Mouse (Mus musculus) frontal cortex, postnatal 25 days (tissue): ENCODE data around the gene Eya3.
"Not testable (repeated sequence)": the region's sequence is repeated elsewhere in the genome, so short reads cannot be mapped to it uniquely, and the experiment has no call there.

Source experiments
- DNase-seq, 2 experiments: peaks; one replicate each; pipeline ENCODE4 v3.0.0; 2022; ENCODE audit warnings: low spot score in 2 of 2

Eya3 gene

DNA sequence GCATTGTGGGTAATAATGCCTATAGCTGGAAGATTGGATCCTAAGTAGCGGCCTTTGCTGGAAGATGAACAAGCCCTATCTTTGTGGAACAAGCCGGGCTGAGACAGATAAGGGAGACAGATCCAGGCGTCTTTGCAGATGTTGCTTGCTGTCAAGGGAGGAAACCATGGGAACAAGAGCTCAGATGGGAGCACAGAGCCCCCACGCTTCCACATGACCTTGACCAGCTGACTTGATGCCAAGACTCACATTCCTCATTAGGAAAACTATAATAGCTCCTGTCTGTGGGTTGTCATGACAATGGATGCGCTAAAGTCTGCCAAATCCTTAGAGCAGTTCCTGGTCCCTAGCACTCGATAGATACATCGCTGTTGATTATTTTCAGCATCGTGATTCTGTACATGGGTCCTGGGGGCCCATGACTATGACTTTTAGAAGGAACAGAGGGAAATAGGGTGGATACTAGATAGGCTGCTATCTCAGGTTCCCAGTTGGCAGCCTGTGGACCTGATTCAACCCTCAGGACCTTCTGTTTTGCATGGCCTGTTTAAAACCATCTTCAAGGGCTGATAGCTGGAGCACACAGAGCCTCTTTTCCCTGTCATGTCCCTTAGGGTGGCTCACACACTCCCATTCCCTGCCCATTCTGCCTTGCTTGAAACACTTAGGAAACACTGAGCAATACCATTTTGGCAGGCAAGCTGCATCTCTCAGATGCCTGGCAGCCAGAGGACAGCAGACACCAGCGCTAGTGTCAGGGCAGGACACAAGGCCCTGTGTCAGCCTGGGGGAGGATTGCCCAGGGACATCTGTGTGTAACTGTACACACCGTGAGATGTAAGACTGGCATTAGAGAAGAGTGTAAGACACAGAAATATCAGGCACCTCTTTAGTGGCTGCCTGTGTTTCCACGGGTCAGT, 105.5 kb downstream of the Eya3 start:
- peak in 1 of 2 experiments; percentile 21 for DNase-seq

DNA sequence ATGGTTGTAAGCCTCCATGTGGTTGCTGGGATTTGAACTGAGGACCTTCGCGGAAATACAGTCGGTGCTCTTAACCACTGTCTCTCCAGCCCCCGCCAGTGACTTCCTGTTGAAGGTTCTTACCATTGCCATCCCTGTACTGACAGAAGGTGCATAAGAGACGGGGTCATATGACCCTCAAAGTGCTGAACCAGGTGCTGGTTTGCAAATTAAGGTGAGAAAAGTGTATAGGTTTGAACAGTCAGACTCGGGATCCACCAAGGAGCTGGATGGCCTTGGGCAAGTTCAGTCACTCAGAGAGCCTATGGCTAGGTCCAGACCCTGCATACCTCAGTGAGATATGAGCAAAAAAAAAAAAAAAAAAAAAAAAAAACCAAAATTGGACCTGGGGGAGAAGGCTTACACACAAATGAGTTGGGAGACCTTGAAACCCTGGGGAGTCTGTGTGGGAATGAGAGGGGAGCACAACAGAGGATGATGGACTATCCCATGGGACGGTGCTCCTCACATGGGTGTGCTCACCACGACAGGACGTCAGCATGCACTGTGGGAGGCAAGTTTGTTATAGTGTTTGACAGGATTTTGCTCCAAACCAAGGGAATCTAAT, 108.2 kb downstream of the Eya3 start:
- no peak for DNase-seq

DNA sequence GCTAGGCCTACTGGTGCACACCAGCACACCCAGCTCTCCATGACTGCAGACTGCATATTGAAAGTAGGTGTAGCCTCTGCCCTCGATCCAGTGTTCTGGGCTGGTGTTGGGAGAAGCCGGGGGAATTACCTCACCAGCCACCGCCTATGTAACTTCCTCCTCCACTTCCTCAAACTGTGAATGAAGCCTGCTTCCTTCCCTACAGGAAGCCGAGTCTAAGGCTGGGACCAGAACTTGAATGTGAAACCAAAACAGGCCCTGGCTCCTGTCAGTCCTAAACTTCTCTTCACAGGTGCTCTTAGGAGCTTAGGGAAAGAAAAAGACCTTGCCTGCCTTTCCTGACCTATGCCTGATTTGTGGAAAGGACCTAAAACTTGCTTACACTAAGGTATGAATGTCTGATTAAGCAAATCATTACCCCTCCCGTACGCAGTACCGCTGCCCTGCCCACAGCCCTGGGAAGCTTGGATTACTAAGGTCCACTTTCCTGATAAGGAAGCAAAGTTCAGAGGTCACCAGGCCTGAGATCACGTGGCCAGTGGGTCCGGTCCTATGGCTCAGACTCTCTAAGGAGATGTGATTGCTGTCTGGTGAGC, 109.0 kb downstream of the Eya3 start:
- DNase-seq = no peak

DNA sequence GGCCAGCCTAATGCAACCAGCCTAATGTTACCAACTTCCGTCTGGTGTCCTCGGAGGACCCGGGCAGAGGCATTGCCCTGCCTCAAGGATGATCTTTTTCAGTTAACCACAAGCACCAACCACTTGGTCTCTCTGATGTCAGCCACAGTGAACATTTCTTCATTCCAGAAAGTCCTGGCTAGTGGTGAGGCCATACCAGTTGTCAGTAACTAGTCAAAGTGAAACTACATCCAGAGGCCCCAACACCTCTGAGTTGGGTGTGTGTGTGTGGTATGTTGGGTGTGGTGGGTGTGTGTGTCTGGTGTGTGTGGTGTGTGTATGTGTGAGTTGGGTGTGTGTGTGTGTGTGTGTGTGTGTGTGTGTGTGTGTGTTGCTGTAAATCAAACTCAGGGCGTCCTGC, 110.0 kb downstream of the Eya3 start:
- no peak for DNase-seq

DNA sequence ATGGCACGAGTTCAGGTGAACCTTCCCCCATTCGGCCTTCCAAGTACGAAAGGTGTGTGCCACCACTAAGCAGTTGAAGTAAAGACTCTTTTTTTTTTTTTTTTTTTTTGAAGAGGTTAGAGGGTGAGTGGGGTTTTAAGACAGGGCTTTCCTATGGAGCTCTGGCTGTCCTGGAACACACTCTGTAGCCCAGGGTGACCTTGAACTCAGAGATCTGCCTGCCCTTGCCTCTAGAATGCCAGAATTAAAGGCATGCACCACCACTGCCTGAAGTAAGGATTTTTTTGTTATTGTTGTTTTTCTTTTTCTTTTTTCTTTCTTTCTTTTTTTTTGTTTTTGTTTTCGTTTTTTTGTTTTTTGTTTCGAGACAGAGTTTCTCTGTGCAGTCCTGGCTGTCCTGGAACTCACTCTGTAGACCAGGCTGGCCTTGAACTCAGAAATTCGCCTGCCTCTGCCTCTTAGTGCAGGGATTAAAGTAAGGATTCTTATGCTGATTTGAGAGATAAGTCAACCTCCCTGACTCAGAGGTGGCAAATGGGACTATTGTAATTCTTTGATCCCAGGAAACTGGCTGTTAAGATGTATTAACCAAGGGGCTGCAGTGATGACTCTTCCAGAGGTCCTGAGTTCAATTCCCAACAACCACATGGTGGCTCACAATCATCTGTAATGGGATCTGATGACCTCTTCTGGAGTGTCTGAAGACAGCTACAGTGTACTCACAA, 110.6 kb downstream of the Eya3 start:
- no peak for DNase-seq

DNA sequence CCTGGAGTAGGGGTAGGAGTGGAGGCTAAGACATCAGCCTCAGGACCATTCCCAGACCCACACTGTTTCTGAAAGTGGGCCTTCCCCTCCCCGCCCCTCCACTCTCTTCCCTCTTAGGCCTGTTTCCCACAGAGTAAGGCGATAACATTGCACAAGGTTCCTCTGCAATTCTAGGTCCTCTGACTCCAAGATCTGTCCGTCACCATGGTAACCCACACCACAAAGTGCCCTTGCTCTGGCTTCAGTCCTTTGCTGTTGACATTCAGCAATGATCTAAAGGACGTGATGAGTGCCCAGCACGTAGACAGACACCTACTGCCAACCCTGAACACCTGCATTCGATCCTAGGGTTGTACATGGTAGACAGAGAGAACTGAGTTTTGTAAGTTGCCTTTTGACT, 114.2 kb downstream of the Eya3 start:
- DNase-seq = no peak

DNA sequence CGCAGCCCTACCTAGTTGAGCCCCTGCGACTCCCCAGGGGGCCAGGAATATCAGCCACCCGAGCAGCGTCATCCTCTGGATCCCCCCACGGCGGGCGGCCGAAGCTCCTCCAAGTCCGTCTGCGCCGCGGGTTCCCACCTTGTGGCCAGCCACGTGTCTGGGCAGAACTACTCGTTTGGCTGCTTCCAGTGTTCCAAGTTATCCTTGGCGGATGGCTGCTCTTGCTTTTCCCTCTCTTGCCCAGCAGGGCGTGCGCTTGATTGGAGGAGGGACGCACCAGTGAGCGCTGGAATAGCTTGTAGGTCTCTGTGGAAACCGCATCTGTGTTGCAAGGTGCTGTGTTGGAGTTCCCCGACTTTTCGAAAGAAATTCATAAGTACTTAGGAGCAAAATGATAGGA, 118.2 kb downstream of the Eya3 start, which contains the start of gene Smpdl3b:
Gene Smpdl3b, minus strand, starts transcription at position 279 of the 400 bp plus-strand sequence.
- peak; percentile 46 to 48 for DNase-seq

DNA sequence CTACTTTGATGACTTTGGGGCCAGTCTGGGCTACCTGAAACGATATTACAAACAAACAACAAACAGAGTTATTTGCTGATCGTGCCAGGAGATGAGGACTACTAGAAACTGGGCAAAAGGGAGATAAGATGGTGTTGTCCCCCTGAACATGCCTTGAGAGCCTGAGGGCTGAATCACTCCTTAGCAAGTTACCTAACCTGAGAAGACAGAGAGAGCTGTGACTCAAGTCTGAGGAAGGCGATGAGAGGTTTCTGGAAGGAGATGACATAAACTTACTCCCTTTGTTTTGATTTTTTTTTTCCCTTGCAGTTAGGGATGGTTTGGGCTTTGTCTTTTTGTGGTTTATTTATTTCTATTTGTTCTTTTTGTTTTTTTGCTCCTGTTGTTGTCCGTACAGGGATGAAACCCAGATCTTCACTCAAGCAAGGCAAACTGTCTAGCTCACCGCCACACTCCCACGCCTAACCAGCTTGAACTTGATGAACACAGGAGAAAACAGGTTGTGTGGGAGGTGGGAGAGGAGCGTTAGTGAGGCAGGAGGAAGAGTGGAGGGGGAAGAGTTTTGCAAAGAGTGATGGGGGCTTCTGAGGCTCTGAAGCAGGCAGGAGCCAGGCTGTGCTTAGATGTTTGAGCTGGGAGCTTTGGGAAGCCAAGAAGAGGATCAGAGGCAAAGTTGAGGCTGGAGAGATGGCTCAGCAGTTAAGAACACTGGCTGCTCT, 119.0 kb downstream of the Eya3 start:
- no peak for DNase-seq

DNA sequence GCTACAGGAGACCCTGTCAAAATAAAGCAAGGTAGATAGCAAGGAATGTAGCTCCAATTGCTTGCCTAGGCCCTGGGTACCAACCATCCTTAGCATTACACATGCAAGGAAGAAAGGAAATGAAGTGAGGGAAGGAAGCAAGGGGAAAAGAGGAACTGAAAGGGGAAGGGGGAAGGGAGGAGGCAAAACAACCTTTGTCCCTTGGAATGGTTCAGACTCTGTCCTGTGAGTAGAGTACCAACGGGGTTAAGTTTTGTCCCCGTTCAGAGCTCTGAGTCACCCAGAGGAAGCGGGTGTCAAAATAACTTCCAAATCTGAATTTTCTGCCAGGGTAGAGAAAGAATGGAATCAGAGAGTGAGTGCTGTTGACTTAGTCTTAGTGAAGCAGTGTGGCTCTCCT, 121.5 kb downstream of the Eya3 start:
- DNase-seq = no peak

DNA sequence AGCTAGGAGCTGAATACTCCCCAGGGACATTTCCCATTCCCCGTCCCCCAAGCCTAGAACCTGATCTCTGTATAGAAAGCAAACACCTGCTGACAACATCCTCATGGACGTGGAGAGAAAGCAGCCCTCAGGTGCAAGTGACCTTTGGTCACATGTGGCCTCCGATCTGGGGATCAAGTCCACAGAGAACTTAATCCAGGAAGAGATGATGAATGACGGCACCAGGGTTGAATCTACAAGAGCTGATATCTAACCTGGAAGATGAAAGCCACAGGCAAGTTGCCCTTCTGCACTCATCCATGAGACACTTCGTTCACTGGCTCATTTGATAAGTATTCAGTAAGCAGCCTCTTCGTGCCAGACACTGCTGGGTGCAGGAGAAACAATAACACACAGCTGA, 123.8 kb downstream of the Eya3 start:
- DNase-seq = no peak

DNA sequence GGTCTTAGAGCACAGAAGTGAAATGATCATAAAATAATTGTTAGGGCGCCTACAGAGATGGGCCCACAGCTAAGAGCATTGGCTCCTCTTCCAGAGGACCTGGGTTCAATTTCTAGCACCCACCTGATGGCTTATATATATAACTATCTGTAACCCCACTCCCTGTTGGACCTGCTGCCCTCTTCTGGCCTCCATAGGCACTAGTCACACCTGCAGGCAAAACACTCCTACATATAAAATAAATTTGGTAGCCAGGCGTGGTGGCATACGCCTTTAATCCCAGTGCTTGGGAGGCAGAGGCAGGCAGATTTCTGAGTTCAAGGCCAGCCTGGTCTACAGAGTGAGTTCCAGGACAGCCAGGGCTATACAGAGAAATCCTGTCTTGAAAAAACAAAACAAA, 124.3 kb downstream of the Eya3 start:
- DNase-seq = not testable (repeated sequence)

DNA sequence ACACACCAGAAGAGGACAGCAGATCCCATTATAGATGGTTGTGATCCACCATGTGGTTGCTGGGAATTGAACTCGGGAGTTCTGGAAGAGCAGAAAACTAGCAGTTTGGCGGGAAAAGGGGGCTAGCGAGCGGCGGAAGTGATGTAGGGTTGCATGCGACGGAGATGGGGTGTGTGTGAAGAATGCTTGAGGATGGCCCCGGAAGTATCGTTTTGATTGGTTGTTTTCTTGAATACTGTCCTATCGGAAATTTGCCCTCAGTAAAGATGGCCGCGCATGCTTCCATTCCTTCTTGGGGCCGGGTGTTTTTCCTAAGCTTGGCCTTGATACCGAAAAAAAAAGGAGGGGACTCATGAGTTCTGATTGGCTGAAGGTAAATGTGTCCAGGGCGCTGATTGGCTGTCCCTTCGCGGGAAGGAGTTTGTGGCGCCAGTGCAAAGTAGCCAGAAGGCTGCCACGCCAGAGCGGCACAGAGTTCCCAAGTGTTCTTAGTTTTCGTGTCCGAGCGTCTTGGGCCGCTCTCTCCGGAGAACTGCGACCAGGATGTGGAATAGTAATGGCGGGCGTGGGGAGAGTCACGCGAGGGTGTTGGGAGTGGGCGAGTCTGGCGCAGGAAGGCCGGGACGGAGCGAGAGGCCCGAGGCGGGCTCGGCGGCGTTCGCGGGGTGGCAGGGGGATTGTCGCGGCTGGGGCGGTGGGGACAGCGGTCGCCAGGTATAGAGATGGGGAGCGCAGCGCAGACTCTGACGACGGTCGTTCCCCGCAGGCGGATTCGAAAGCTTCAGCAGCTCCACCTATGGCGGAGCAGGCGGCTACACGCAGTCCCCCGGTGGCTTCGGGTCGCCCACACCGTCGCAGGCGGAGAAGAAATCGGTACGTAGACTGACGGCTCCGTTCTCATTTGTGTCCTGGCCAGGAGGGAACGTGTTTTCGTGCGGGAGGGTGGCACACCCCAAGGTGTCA, 129.4 kb downstream of the Eya3 start, which contains the start of gene Rpa2:
Gene Rpa2, plus strand, starts transcription at position 419 of the 963 bp plus-strand sequence.
- peak; percentile 97 to 99 for DNase-seq

DNA sequence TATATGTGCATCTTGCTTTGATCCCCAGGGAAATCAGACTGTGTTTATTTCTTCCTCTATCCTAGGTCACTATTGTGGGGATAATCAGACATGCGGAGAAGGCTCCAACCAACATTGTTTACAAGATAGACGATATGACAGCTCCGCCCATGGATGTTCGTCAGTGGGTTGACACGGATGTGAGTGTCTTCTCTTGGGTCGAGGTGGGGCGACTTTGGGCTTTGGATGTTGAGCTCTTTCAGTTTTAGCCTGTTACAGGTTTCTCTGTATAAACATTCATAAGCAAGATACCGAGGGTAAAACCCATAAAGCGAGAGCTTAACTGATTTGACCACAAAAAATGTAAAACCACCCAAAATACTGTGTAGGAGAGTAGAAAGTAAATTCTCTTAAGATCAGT, 133.0 kb downstream of the Eya3 start:
- DNase-seq = no peak
